Mouse (Mus musculus) frontal cortex, postnatal 36 days (tissue): ENCODE results near the gene Rcvrn.

Experiments
- DNase-seq, 2 experiments: peaks; one replicate each; pipeline ENCODE4 v3.0.0; 2022; ENCODE audit warnings: low spot score in 2 of 2

The Rcvrn gene

DNA sequence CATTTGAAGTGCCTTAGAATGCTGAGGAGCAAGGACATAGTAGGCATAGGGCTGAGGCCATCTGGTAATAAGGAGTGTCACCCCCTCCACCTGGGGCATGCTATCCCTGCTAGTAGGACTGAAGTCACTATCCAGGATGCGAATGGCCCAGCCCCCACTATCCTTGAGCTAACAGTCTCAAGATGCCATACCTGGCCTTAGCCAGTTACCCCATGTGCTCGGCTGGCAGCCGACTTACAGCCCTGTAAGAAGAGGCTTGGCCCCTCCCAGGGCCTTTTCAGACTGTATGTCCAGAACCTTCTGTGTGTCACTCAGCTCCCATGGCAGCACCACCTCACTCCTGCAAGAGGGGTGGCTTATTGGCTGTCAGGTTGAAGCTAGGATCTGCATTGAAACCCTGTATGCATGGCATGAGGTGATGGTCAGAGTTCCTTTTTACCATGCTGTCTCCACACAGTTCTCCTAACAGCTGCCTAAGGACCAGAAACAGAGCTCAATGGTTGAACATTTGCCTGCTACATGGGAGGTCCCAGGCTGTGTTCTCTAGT, 26.6 kb upstream of the Rcvrn start:
- DNase-seq, result no peak

GRCm38 (mm10) chr11:67670031-67670430, 25.1 kb upstream of the Rcvrn start:
- DNase-seq, result no peak

DNA sequence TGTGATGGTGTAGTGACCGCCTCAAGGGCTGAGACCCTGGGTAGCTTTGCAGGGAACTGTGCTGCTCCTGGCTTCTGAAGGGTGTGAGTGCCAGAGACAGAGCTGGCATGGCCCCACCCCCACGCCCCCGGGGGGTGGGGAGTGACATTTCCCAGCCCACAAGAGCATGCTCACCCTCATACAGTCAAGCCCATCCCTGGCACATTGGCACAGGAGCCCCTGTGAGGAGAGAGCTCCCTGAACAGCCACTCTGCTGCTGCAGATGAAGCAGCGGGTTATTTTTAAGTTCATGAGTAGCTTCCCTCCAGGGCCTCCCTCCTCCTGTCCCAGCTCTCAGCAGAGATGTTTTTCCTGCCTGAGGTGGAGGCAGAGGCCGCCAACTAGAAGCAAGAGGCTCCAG, 23.0 kb upstream of the Rcvrn start:
- peak; percentile 58 to 63 for DNase-seq

- DNase-seq, result peak; percentile 50 to 70
Observed at GRCm38 (mm10) chr11:67675562-67676540, 19.3 kb upstream of the Rcvrn start.

DNA sequence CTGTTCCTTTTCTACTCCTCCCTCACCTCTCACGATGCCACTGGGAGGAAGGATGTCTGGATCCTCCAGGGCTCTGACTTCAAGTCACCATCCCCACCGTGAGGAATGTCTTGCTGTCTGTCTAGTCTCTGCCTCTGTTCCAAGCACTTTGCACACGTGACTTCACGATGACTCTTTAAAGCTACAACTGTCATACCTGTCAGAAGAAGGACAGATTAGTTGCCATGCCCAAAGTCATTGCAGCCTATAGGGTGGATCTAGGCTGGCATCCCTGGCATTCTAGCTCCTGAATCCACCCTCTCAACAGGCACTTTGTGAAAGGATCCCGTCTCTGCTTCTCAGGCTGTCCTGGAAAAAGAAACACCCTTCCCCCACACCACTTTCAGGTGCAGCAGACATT, 15.8 kb upstream of the Rcvrn start:
- no peak for DNase-seq

DNA sequence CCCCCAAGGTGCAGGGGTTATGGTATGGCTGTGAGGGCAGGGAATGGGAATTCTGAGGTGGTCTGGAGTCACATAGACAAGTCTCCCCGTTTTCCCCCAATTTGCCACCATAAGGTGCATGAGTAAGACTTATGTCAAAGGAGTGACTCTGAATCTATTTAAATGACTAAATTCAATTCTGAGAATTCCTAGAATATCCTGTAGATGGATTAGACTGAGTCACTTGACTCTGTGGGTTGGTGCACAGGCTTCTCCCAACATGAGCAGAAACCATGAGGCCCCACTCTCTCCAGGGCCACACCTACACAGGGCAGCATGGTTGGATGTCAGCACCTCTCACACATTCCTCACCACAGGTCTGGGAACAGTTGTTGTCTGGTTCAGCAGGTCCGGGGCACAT, 15.2 kb upstream of the Rcvrn start:
- no peak for DNase-seq

GRCm38 (mm10) chr11:67681871-67682270, 13.3 kb upstream of the Rcvrn start:
- DNase-seq, result no peak

DNA sequence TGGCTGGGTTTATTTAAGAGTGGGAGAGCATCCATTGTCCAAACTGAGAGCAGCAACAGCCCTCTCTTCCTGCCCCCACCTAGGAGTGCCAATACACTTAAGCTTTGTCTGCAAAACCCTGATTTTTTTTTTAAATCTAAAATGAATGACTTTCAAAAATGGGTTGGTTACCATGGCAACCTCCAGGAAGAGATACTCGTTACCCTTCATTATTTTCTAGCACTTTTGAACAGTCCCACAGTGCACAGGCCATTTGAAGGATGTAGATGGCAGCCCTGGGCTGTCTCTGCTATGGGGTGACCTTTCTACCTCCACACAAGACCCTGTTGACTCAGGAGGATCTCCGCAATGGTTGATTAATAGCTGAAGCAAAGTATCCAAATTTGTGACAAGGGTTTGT, 9.0 kb upstream of the Rcvrn start:
- no peak for DNase-seq

DNA sequence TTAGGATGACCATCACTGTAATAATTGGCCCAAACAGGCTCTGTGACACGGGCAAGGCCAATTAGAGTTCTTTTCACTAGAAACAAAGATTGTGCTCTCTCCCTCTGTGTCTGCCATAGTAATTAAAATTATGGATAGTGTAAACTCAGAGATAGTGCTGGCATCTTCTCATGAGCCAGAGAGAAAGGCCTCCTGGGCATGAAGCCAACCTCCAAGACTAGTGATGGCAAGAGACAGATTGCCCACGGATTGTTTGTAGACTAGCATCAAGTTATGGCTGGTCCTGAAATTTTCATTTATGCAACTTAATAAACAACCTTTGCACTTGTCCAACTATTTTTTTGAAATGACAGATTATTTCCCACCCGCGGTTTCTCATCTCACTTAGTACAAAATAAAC, 17.9 kb downstream of the Rcvrn start:
- no peak for DNase-seq

DNA sequence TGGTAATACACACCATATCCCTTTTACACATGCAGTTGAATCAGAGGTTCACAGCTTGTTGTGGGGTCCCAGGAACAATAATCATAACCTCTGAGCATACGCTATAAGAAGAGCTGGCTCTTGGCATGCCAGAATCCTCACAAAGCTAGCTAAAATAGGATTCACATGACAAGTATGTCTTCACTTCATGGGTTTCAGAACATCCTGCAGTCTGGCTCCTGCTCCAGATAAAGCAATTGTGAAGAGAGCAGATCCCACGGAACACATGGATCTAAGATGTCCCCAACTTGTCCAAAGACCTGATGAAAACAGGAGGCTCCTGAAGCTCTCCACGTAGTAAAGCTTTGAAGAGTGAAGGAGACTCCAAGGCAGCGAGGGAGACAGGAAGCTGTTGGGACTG, 20.3 kb downstream of the Rcvrn start:
- no peak for DNase-seq

GRCm38 (mm10) chr11:67721485-67721884, 26.4 kb downstream of the Rcvrn start:
- no peak for DNase-seq

DNA sequence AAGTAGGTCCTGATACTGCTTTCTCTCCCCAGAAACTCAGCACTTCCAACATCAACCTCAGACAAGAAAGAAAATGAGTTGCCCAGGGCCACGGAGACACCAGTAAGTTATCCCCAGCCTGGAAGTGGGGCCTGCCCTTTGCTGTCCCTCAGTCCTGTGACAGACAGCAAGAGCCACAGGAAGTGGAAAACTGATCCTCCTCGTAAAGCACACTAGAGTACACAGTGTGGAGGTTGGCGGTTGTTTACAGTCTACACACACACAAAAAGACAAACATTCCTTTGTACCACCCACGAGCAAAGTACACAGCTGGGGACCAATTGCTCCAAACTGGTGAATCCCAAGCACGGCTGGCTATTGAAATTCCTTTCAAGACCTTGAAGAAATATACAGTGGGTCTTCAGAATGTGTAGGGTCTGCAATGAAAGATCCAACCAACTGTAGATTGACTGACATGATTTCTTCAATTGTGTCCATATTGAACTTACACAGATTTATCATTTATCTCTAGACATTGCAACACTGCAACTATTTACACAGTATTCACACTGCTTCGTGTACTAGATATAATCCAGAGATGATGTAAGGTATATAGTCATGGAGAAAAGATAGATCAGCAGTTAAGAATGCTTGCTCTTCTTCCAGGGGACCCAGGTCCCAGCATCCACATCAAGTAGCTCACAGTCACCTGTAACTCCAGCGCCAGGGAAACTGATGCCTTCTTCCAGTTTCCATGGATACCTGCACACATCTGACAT, 27.5 kb downstream of the Rcvrn start:
- no peak for DNase-seq

GRCm38 (mm10) chr11:67723231-67724013, 28.3 kb downstream of the Rcvrn start:
- peak; percentile 42 to 76 for DNase-seq

DNA sequence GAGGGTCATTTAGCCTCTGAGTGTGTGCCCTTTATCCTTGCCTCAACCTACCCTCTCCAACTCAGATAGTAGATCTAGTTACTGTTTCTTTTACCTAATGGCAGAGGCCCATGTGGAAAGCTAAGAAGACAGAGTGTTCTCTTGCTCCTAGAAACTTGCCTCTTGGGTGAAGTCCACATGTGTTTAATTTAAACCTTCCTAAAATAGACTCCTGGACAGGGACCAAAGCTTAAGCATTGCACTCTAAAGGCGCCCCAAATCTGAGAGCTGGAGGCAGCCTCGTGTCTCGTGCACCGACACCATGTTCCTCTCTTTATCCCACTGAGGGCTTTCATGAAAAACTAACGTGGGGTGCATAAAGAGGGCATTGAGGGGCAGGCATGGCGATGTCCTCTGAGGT, 32.0 kb downstream of the Rcvrn start:
- DNase-seq, result peak in 1 of 2 experiments; percentile 47

GRCm38 (mm10) chr11:67728726-67729125, 33.6 kb downstream of the Rcvrn start:
- DNase-seq, result no peak

- no peak for DNase-seq
Observed at GRCm38 (mm10) chr11:67731056-67731455, 35.9 kb downstream of the Rcvrn start.

- DNase-seq, result no peak
Observed at GRCm38 (mm10) chr11:67733726-67734125, 38.6 kb downstream of the Rcvrn start.

GRCm38 (mm10) chr11:67734597-67734996, 39.5 kb downstream of the Rcvrn start:
- peak in 1 of 2 experiments; percentile 45 for DNase-seq

DNA sequence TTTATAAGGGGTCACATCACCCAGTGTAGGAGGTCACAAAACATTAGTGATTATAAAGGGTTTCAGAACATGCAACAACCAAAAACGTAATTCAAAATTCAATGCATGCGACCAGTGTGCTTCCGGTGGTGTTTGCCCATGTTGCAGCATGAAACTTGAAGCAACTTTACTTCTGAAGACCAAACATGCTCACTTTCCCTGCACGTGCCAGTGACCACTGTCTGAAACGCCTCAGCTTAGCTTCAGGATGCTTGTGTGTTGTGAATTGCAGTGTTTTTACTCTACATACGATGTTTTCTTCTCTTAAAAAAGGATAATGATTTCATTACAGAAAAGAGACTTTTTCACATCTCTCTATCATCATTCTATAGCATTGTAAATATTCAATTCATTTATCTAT, 43.2 kb downstream of the Rcvrn start:
- DNase-seq, result no peak

DNA sequence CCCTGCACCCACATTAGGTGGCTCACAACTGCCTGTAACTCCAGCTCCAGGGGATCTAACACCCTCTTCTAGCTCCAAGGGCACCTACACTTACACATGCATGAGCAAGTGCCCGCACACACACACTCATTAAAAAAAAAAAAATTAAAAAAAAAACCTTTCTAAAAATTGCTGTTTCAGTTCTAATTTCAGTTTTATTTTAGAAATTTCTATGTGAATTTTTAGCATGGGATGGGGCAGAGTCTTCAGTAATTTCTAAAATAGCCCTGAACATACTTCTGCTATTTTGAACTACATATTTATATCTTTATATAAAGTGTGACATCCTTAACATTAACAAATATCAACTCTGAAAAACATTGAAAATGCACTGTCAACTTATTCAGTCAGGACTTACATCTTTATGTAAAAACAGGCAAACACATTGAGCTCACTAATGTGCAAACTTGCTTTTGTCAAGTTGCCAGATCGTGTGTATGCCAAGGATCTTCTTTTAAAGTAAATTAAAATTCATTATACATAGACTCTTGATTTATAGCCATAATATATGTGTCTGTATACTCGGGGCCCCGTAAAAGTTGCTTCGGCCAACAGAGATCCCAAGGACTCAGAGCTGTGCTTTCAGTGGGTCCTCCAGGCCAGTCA, 43.8 kb downstream of the Rcvrn start:
- no peak for DNase-seq

DNA sequence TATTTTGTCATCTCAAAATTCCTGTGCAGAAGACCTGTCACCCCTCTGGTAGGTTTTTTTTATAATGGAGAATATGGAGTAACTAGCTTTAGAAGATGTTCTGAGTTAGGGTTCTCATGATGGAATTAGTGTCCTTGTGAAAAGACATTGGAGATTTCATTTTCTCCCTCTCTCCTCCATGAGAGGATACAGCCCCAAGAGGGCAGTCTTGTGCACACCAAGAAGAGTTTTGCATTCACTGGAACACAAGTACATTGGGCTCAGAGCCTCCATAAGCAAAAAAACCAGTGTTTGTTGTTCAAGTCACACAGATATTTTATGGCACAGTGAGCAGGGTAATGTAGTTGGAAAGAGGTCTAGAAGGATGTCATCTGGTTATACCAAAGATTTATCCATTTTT, 46.4 kb downstream of the Rcvrn start:
- no peak for DNase-seq
